ENCODE assay signal across 14 mouse cellular contexts in genomic region chr5:28368056-28368455, GRCm38 (mm10). TPM values are rescaled to one million over a fixed set of nuclear protein-coding genes. Genes with fewer than 3 reads are reported as not detected.
A peak's percentile ranks its signal among the peaks of the same experiment; 100 is the strongest.
DNase-seq lines count a peak whose midpoint lies in the region; ATAC-seq lines count a peak whose summit lies in the region.
"Had no signal": no experiment of that assay in that cellular context is flagged by ENCODE, and none has a peak within 500 bp of the region (broad histone marks: within the 10 kb centered on the region; RNA-seq: fewer than 3 reads in every experiment).

No protein-coding gene starts in this region.

- WGBS in embryonic facial prominence, embryonic 14.5 days, result 30% methylated on average over 2 of the region's 2 CpGs
- 38% methylated on average over 2 of the region's 2 CpGs for WGBS in midbrain, embryonic 15.5 days
- 62% methylated on average over 2 of the region's 2 CpGs for WGBS in kidney, embryonic 16.5 days

- H3K36me3 ChIP-seq in embryonic facial prominence, embryonic 14.5 days (ENCODE audit: control insufficient read depth, insufficient read depth, low read length), result peaks cover 85% of the 10 kb centered on the region
- peaks cover 26% of the 10 kb centered on the region for H3K36me3 ChIP-seq in midbrain, embryonic 15.5 days (replicated peaks)
- peaks cover 49% of the 10 kb centered on the region for H3K36me3 ChIP-seq in kidney, embryonic 16.5 days (ENCODE audit: insufficient read depth, low read length)

- H3K4me2 ChIP-seq in embryonic facial prominence, embryonic 14.5 days (ENCODE audit: low read depth, low read length), result no peak overlapping the region
- no peak overlapping the region for H3K4me2 ChIP-seq in midbrain, embryonic 15.5 days
- H3K4me2 ChIP-seq in kidney, embryonic 16.5 days (replicated peaks; ENCODE audit: low read depth, low read length), result no peak overlapping the region
- H3K4me2 ChIP-seq: stomach, embryonic 15.5 days had no signal

- no peak overlapping the region; the same call in 1 of the 2 replicates for H3K9ac ChIP-seq in embryonic facial prominence, embryonic 14.5 days (ENCODE audit: low read depth, low read length)
- no peak overlapping the region for H3K9ac ChIP-seq in midbrain, embryonic 15.5 days
- no peak overlapping the region for H3K9ac ChIP-seq in kidney, embryonic 16.5 days (replicated peaks; ENCODE audit: low read length)
- H3K9ac ChIP-seq: liver, embryonic 14.5 days; stomach, embryonic 15.5 days had no signal

- H3K9me3 ChIP-seq in embryonic facial prominence, embryonic 14.5 days (ENCODE audit: control insufficient read depth, low read length), result no peaks in the 10 kb centered on the region
- H3K9me3 ChIP-seq in midbrain, embryonic 15.5 days, result no peaks in the 10 kb centered on the region
- H3K9me3 ChIP-seq in kidney, embryonic 16.5 days (ENCODE audit: low read length), result no peaks in the 10 kb centered on the region
- H3K9me3 ChIP-seq: stomach, embryonic 15.5 days had no signal

- peak; percentile 31 for DNase-seq in cerebellum, adult 9-10 months
- DNase-seq in left cerebral cortex, postnatal 4 days, result peak; percentile 76
- no peak for DNase-seq in left cerebral cortex, postnatal 25 days (ENCODE audit: low spot score in 2 of 2)
- DNase-seq in embryonic facial prominence, embryonic 14.5 days (ENCODE audit: low spot score), result peak; percentile 66
- DNase-seq: kidney, postnatal 10 days; layer of hippocampus, adult 9-11 months; thymus, postnatal 36 days had no signal

- H3K4me3 ChIP-seq in embryonic facial prominence, embryonic 14.5 days (ENCODE audit: low read depth, low read length), result no peak overlapping the region
- H3K4me3 ChIP-seq in midbrain, embryonic 15.5 days, result no peak overlapping the region
- H3K4me3 ChIP-seq in kidney, embryonic 16.5 days (ENCODE audit: low read length), result no peak overlapping the region
- H3K4me3 ChIP-seq: stomach, embryonic 15.5 days had no signal

- intact Hi-C loops in left cerebral cortex, postnatal 4 days (cut with DNase I), result no loop called here
- intact Hi-C loops in left cerebral cortex, postnatal 25 days (cut with DNase I), result no loop called here

- no peak for ATAC-seq in cerebellum, adult (ENCODE audit: insufficient number of reproducible peaks, low FRiP score, low TSS enrichment)
- ATAC-seq in embryonic facial prominence, embryonic 14.5 days (ENCODE audit: low read depth), result peak; percentile 68
- peak; percentile 72 for ATAC-seq in midbrain, embryonic 15.5 days (replicated peaks)
- no peak for ATAC-seq in megakaryocyte progenitor cell, adult 5-6 weeks (replicated peaks; ENCODE audit: poor library complexity)
- ATAC-seq in kidney, embryonic 16.5 days (ENCODE audit: low FRiP score, low TSS enrichment), result no peak

- no peaks in the 10 kb centered on the region for H3K4me1 ChIP-seq in embryonic facial prominence, embryonic 14.5 days (ENCODE audit: control insufficient read depth, insufficient read depth, low read length)
- no peaks in the 10 kb centered on the region for H3K4me1 ChIP-seq in midbrain, embryonic 15.5 days
- no peaks in the 10 kb centered on the region for H3K4me1 ChIP-seq in kidney, embryonic 16.5 days (ENCODE audit: insufficient read depth, low read length)
- H3K4me1 ChIP-seq: stomach, embryonic 15.5 days had no signal

- H3K27ac ChIP-seq in embryonic facial prominence, embryonic 14.5 days (replicated peaks; ENCODE audit: low read depth, low read length), result peak overlapping the region; percentile 1; the same call in 1 of the 2 replicates
- H3K27ac ChIP-seq in midbrain, embryonic 15.5 days, result peak overlapping the region; percentile 13; the same call in 1 of the 2 replicates
- H3K27ac ChIP-seq in kidney, embryonic 16.5 days (ENCODE audit: low read length), result no peak overlapping the region
- H3K27ac ChIP-seq: liver, embryonic 14.5 days; stomach, embryonic 15.5 days had no signal

- no peaks in the 10 kb centered on the region for H3K27me3 ChIP-seq in embryonic facial prominence, embryonic 14.5 days (replicated peaks; ENCODE audit: control insufficient read depth, insufficient read depth, low read length)
- H3K27me3 ChIP-seq in midbrain, embryonic 15.5 days (replicated peaks), result no peaks in the 10 kb centered on the region
- H3K27me3 ChIP-seq in kidney, embryonic 16.5 days (ENCODE audit: insufficient read depth, low read length), result no peaks in the 10 kb centered on the region
- H3K27me3 ChIP-seq: CH12.LX; stomach, embryonic 15.5 days had no signal

RNA-seq across cellular contexts. Expression of gene Rbm33, which starts 51.1 kb away (rescaled TPM):
- 10 to 100 TPM; 68.5 to 78.5 TPM for total RNA-seq in left cerebral cortex, postnatal 4 days (2021)
- total RNA-seq in left cerebral cortex, postnatal 25 days (2021), result 10 to 100 TPM; 63.8 to 70.7 TPM
- 15.0 and 15.7 TPM in 2 replicates for polyA plus RNA-seq in embryonic facial prominence, embryonic 14.5 days (2014; fragmentation: Nextera tagmentation; extraction: Ambion mirVana)
- 18.1 and 18.6 TPM in 2 replicates for polyA plus RNA-seq in midbrain, embryonic 15.5 days (2015; fragmentation: Nextera tagmentation; extraction: Ambion mirVana)
- 30.7 and 35.4 TPM in 2 replicates for total RNA-seq in megakaryocyte progenitor cell, adult 5-6 weeks (2015)
- 35.4 and 54.0 TPM in 2 replicates for total RNA-seq in megakaryocyte progenitor cell, adult 5-6 weeks (2017)
- polyA plus RNA-seq in kidney, embryonic 16.5 days (2015; fragmentation: Nextera tagmentation; extraction: Ambion mirVana), result 9.4 and 11.7 TPM in 2 replicates

Comparison
In these comparisons a context has a peak if more than half of its experiments do, and no peak if none do; other contexts are left out.
1. DNase-seq: peak in cerebellum, adult 9-10 months (single experiment), left cerebral cortex, postnatal 4 days (single experiment) and embryonic facial prominence, embryonic 14.5 days (single experiment); none in left cerebral cortex, postnatal 25 days (0 of 2).
2. ATAC-seq: peak in embryonic facial prominence, embryonic 14.5 days (single experiment) and midbrain, embryonic 15.5 days (single experiment); none in cerebellum, adult (single experiment), megakaryocyte progenitor cell, adult 5-6 weeks (single experiment) and kidney, embryonic 16.5 days (single experiment).